Mouse (Mus musculus) ES-Bruce4 (cell line): Measurements from ENCODE around the gene Robo2.

Experiments used
- EP300 ChIP-seq: IDR thresholded peaks from 2 replicates; pipeline ENCODE4 v1.6.1; 2011; ENCODE audit warnings: low read depth, low read length; ENCODE audit not compliant: insufficient read depth
- POLR2A ChIP-seq: IDR thresholded peaks from one replicate; pipeline ENCODE4 v1.8.1; 2011; ENCODE audit warnings: low read length; ENCODE audit not compliant: insufficient read depth

DNA sequence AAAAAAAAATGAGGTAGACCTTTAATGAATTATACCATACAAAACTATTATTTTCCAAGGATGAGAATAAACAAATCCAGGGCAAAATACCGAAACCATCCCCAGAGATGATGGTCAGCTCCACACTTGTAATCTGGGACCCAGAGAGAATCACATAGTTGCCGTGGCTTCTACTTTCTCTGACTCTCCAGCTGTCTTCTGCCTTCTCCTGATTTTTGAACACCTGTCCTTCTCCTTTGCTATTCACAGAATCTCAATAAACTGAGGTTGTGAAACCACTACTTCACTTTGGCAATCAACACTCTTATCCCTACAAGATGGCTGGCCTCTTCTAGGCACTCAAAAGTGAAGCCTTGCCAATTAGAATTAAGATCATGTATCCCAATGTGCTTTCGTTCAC lies 252.4 kb downstream of the Robo2 start:
- TF ChIP-seq POLR2A (no peak), EP300 (no peak)
